Mouse (Mus musculus) ES-E14 (cell line): ENCODE data around the gene Hist2h2bb. TPM values are rescaled to one million over a fixed set of nuclear protein-coding genes. Genes with fewer than 3 reads are reported as not detected.
"Not testable (repeated sequence)": the region's sequence is repeated elsewhere in the genome, so short reads cannot be mapped to it uniquely, and the experiment has no call there.

ENCODE experiments used
- DNase-seq: peaks from one replicate; pipeline ENCODE4 v3.0.0-alpha.2; 2013; ENCODE audit warnings: low read depth, low spot score
- H3K27ac ChIP-seq: 2 replicates; pipeline ENCODE4 v1.5.1; 2012; ENCODE audit warnings: low read depth, mild to moderate bottlenecking, low read length, moderate library complexity, mixed read lengths; ENCODE audit not compliant: poor library complexity, insufficient read depth, severe bottlenecking
- H3K36me3 ChIP-seq: 2 replicates; pipeline ENCODE4 v1.6.1; 2012; ENCODE audit warnings: mild to moderate bottlenecking, low read length, moderate library complexity, mixed read lengths; ENCODE audit not compliant: control insufficient read depth, poor library complexity, insufficient read depth, severe bottlenecking
- H3K4me1 ChIP-seq, 2 experiments: fragments of 150-350 bp in 1 of 2; sonication (generic) in 1 of 2; 2 replicates each; pipeline ENCODE4 v1.6.1; 2012; ENCODE audit warnings: low read length in 2 of 2, mild to moderate bottlenecking in 1 of 2, mixed read lengths in 1 of 2; ENCODE audit not compliant: control insufficient read depth in 2 of 2, insufficient read depth in 2 of 2, poor library complexity in 1 of 2
- H3K4me3 ChIP-seq, 2 experiments: fragments of 150-350 bp in 1 of 2; sonication (generic) in 1 of 2; 2 replicates each; pipeline ENCODE4 v1.5.1; 2012; ENCODE audit warnings: low read length in 2 of 2, low read depth in 1 of 2, mild to moderate bottlenecking in 1 of 2, mixed read lengths in 1 of 2; ENCODE audit not compliant: insufficient read depth in 1 of 2, poor library complexity in 1 of 2, severe bottlenecking in 1 of 2
- H3K9ac ChIP-seq: 2 replicates; pipeline ENCODE4 v1.6.1; 2012; ENCODE audit warnings: low read depth, mild to moderate bottlenecking, low read length, mixed read lengths; ENCODE audit not compliant: poor library complexity, insufficient read depth, severe bottlenecking
- H3K9me3 ChIP-seq: fragments of 150-350 bp; sonication (generic); 2 replicates; pipeline ENCODE4 v1.6.1; 2012; ENCODE audit warnings: low read depth, mild to moderate bottlenecking, low read length; ENCODE audit not compliant: control insufficient read depth, insufficient read depth
- CHD2 ChIP-seq: IDR thresholded peaks from 2 replicates; pipeline ENCODE4 v1.6.1; 2014; ENCODE audit warnings: mild to moderate bottlenecking, low read depth, low read length, inconsistent platforms
- HCFC1 ChIP-seq: IDR thresholded peaks from 2 replicates; pipeline ENCODE4 v1.6.1; 2012; ENCODE audit warnings: low read length, inconsistent platforms, borderline replicate concordance; ENCODE audit not compliant: insufficient read depth
- MAFK ChIP-seq: IDR thresholded peaks from 2 replicates; pipeline ENCODE4 v1.6.1; 2014; ENCODE audit warnings: mild to moderate bottlenecking, low read depth, low read length, inconsistent platforms; ENCODE audit not compliant: insufficient read depth
- ZC3H11A ChIP-seq: IDR thresholded peaks from 2 replicates; pipeline ENCODE4 v1.6.1; 2012; ENCODE audit warnings: low read depth, mild to moderate bottlenecking, inconsistent platforms, low read length, borderline replicate concordance
- ZNF384 ChIP-seq: IDR thresholded peaks from 2 replicates; pipeline ENCODE4 v1.6.1; 2012; ENCODE audit warnings: low read depth, low read length, inconsistent platforms
- in situ Hi-C, 2 experiments: fragments of 600-800 bp; cut with MboI; formaldehyde crosslinking; loops; one replicate each; pipeline ENCODE4 v1.15.1; 2025; ENCODE audit warnings: low sequenced_read_pairs in 2 of 2, inconsistent platforms in 1 of 2; ENCODE audit not compliant: unreplicated experiment in 2 of 2
- total RNA-seq: library from RNA; depleted of rRNA; stranded (reverse); fragments of 300-350 nt; gene quantifications from 2 replicates; pipeline ENCODE4 v1.2.3, GENCODE M21; 2012; rRNA removed

The Hist2h2bb gene
- 1,985 and 2,453 TPM in 2 replicates for total RNA-seq

GRCm38 (mm10) chr3:96269511-96270474, at the start of gene Hist2h2bb:
TSS of gene Hist2h2bb (plus strand) at chr3:96269752.
- peak; percentile 95 for DNase-seq
- peaks cover 3 to 5% of the 10 kb centered on the region in 2 experiments; a peak in 3 of 4 replicates for H3K4me1 ChIP-seq
- in situ Hi-C loops = no loop called here
- peak within 1 kb of the TSS; percentile 84 for H3K9ac ChIP-seq
- peak within 1 kb of the TSS; percentile 89 for H3K27ac ChIP-seq
- no peak for TF ChIP-seq ZC3H11A
- peak; percentile 54; the same call in 1 of the 2 replicates for TF ChIP-seq HCFC1
- peak; percentile 82 for TF ChIP-seq MAFK
- TF ChIP-seq CHD2 = no peak; the same call in 1 of the 2 replicates
- no peak for TF ChIP-seq ZNF384
- H3K4me3 ChIP-seq = peak within 1 kb of the TSS; percentile 61 to 81
- no peaks in the 10 kb centered on the region for H3K9me3 ChIP-seq
- no peaks in the 10 kb centered on the region for H3K36me3 ChIP-seq

- in situ Hi-C loops, H3K4me1 ChIP-seq, H3K9me3 ChIP-seq: not testable (repeated sequence)
These were observed 49.3 kb upstream of the Hist2h2bb start for GRCm38 (mm10) chr3:96220131-96220764.

DNA sequence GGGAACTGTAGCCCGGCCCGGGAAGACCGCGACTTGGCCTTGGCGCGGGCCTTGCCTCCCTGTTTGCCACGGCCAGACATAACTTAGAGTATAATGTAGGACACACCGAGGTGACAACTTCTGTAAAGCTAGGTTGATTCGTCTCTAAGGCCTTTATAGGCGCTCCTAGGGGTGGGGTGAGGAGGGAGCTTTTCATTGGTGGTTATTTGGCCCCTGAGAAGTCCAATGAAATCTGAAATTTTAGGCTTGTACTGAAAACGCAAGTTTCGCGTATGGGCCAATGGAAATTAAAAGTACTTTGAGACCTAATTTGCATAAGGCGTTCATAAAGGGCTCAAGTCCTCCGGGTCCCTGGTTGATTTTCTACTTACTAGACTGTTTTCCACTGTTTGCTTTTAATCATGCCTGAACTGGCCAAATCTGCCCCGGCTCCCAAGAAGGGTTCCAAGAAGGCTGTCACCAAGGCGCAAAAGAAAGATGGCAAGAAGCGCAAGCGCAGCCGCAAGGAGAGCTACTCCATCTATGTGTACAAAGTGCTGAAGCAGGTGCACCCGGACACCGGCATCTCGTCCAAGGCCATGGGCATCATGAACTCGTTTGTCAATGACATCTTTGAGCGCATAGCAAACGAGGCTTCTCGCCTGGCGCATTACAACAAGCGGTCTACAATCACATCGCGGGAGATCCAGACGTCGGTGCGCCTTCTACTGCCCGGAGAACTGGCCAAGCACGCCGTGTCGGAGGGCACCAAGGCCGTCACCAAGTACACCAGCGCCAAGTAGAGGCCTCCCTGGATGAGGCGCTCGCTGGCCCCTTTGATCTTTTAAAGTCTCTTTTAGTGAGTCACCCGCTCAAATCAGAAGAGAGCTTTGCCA, 48.5 kb upstream of the Hist2h2bb start, which contains the start of the genes Hist2h2ac and Hist2h2be:
Gene Hist2h2ac, minus strand, starts transcription at position 116 of the 875 bp plus-strand sequence.
Gene Hist2h2be, plus strand, starts transcription at position 355 of the 875 bp plus-strand sequence.
- Histone ChIP-seq H3K27ac (peak within 1 kb of the TSS; percentile 93), H3K36me3 (no peaks in the 10 kb centered on the region), H3K9ac (peak within 1 kb of the TSS; percentile 95), H3K4me1 (peaks cover 0 to 7% of the 10 kb centered on the region in 2 experiments; a peak in 2 of 4 replicates), H3K9me3 (no peaks in the 10 kb centered on the region), H3K4me3 (peak within 1 kb of the TSS; percentile 75 to 77)
- in situ Hi-C loops = no loop called here
- DNase-seq = peak; percentile 87
- TF ChIP-seq CHD2 = no peak
- TF ChIP-seq MAFK = no peak
- TF ChIP-seq ZC3H11A = no peak
- no peak for TF ChIP-seq ZNF384
- no peak for TF ChIP-seq HCFC1

More at GRCm38 (mm10) chr3:96220131-96220764, 49.3 kb upstream of the Hist2h2bb start:
- not testable (repeated sequence) for H3K36me3 ChIP-seq, DNase-seq
- Histone ChIP-seq H3K27ac (peak overlapping the region; percentile 93), H3K4me3 (peak overlapping the region; percentile 75 to 77), H3K9ac (peak overlapping the region; percentile 95)

GRCm38 (mm10) chr3:96221640-96222038, 47.9 kb upstream of the Hist2h2bb start:
- in situ Hi-C loops = no loop called here
- Histone ChIP-seq H3K27ac (peak overlapping the region; percentile 20; the same call in 1 of the 2 replicates), H3K4me1 (peaks cover 0 to 7% of the 10 kb centered on the region in 2 experiments; a peak in 2 of 4 replicates), H3K9ac (peak overlapping the region; percentile 61), H3K36me3 (no peaks in the 10 kb centered on the region), H3K9me3 (no peaks in the 10 kb centered on the region), H3K4me3 (peak overlapping the region; percentile 55 to 75)
- no peak for TF ChIP-seq ZC3H11A
- TF ChIP-seq CHD2 = no peak
- TF ChIP-seq HCFC1 = no peak
- TF ChIP-seq ZNF384 = no peak
- no peak for TF ChIP-seq MAFK
- no peak for DNase-seq
